Mouse (Mus musculus) A20 (cell line): ENCODE results near the gene Jph2.

ENCODE experiments used
- DNase-seq: peaks from one replicate; pipeline ENCODE4 v3.0.0-alpha.2; 2011; ENCODE audit warnings: low read depth, low spot score

Jph2 gene

DNA sequence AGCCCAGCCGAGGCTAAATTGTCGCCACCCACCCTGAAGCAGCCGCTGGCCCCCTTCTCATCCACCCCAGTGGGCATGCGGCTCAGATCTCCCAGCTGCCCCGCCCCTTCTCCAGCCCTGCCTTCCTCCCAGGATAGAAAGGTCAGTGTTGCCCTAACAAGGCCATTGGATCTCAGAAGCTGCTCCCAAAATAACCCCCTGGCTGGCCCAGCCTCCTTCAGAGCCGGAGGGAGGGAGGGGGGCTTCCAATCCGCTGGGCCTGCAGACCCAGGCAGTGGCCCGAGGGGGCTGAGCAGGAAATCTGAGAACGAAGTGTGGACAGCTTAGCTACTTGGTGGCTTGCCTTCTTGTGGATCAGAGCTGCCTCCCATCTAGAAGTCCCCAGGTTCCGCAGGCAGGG is at the start of gene Jph2:
Gene Jph2 (minus strand): TSS at position 89 of the 400 bp plus-strand sequence.
- no peak for DNase-seq

DNA sequence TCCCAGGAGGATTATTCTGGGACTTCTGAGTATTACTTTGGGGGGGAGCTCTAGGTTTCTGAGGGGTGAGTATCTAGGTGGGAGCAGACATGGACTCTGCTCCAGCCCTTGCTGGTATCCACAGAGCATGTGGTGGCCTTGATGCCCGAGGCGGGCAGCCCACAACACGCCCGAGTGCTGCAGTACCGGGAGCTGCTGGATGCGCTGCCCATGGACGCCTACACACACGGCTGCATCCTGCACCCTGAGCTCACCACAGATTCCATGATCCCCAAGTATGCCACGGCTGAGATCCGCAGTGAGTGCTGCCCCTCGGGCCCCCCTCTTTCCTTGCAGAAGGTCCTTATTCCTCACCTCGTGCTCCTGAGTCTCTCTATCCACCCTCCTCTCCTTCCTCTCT is 49.6 kb upstream of the Jph2 start:
- DNase-seq: no peak

DNA sequence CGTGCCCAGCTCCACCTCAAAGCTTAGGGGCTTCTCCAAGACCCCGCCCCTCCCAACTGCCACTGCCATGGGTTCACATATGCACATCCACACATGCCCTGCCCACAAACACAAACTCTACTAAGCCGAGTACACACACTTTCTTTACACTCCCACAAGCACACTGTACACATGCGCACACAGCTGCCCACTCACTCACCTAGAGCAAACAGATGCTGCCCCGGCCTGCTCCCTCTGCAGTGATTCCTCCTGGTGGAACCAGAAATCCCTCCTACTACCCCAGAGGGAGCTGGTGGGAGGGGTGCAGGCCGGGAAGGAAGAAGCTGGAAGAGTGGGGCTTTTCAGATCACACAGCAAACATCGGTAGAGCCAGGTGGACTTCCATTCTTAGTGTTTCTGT is 46.2 kb upstream of the Jph2 start:
- DNase-seq: no peak

DNA sequence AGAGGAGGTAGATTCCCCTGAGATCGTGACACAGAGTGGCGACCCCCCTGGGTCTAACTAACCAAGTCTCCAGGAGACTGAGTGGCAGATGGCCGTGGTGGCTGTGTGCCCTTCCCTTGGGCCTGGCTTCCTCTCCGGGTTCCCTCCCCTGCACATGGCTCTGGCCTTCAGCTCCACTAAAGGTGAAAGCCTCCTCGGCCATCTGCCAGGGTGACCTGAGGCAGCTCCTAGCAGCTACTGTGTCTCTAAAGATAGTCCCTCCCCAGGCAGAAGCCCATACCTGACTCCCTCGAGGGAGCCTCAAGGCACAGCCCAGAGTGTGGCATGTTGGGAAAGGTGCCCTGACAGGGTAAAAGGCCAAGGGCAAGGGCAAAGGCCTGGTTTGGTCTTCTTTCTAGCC is 45.8 kb upstream of the Jph2 start:
- DNase-seq: no peak

DNA sequence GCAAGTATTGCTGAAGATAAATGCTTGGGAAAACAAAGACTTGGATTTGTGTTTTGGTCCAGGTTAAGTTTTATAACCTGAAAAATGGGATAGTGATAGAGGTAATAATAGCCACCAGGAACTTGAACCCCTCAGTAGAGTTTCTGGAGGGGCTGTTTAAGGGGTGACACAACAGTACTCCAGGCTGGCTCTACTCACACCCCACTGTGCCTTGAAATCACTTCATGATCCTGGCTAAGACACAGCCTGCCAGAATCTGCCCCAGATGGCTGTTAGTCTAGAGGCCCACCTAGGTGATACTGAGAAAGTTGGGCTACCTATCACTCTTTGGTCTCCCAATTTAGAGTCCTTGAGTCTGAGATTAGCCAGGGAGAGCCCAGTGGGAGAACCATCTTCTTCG is 41.7 kb upstream of the Jph2 start:
- no peak for DNase-seq

DNA sequence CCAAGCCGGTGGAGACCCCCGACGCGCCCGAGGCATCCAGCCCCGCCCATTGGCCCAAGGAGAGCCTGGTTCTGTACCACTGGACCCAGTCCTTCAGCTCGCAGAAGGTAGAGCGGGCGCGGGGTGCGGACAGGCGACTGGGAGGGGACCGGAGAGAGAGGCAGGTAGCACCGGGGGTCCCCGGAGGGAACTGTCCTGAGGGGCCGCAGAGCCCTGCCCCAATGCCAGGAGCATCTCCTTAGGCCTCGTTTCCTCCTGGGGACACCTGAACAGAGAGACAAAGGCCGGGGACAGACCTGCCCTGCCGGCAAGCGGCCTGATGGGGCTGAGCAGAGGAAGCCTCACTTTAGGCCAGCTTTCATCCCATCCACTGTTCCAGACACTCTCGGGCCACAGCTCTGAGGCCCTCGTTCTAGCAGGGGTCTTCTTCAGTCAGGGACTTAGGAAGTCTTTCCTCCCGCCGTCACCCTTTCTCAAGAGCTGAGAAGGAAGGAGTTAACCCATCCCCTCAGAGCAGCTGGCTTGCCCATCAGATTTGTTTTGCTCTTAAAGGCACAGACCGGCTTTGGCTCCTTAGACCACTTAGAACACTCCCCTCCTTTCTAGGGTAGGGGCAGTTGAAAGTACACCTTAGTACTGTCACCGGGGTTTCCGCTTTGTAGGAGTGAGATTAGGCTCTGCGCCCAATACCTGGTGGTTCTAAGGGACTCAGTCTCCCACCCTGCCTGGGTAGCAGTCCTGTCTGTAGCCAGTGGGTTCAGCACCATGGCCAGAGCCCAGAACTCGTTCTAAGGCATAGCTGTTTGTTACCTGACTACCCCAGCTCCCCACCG is 41.0 kb upstream of the Jph2 start:
- DNase-seq: no peak

DNA sequence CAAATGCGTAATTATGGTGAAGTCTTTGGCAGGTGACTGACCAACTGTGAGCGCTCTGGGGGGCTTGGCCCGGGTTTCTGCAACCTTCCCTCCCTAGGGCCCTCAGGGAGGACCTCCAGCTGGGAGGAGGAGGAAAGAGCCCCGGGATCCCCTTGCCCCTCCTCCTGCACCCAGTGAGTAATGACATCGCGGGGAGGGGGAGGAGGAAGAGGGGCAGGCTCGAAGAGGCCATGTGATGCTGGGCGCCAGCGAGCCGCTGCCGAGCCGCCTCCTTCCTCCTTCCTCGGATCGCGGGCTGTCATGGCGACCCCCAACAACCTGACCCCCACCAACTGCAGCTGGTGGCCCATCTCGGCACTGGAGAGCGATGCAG is 40.4 kb upstream of the Jph2 start, which contains the start of gene Gdap1l1:
Gene Gdap1l1 (plus strand): TSS at position 231 of the 373 bp plus-strand sequence.
- DNase-seq: no peak

DNA sequence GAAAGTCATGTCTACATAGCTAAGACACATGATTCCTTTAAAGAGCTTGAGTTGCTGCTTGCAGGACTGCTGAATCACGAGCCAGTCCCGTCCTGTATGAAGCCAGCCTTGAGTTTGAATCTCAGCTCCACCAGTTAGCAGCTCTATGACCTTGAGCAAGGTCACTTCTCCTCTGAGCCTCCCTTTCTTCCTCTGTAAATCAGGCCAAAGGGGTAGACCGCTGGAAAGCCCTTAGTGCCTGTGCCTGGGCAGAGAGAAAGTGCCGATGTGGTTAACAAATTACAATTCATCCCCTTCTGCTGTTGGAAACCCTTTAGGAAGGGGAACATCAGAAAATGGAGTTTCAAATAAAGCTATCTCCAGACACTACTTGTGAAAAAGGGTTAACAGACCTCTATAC is 40.0 kb upstream of the Jph2 start:
- DNase-seq: no peak

DNA sequence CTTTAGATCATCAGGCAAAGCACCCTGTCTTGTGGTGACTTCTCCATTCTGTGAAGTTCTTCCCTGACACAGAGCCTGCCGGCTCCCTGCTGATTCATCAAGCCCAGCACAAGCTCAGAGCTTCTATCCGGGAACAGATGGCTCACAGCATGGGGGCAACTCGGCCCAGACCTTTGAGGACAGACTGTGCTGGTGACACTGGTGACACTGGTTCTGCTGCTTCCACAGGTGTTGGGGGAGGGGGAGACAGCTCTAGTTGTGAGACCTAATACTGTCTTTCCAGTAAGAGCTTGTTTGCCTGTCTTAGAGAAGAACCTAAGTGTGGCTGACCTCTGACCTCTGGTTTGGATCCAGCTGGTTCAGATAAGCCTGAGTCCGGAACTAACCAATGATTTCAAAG is 36.2 kb upstream of the Jph2 start:
- no peak for DNase-seq

DNA sequence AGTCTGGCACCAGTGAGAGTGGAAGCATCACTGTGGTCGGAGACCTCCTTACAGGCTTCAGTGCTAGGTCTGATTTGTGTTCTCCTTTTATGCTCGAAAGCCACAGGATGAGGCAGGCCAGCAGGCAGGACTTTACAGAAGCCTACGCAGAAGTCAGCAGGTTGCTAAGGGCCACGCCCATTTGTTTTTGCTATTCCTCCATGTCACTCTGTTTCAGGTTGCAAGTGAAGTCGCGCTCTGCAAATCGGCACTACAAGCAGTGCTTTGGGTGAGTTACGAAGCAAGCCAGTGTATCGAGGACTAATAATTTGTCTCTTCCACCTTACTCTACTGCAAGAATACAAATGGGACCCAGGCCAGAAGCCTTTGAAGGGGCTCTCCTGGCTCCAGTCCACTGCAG is 33.5 kb upstream of the Jph2 start:
- DNase-seq: no peak

DNA sequence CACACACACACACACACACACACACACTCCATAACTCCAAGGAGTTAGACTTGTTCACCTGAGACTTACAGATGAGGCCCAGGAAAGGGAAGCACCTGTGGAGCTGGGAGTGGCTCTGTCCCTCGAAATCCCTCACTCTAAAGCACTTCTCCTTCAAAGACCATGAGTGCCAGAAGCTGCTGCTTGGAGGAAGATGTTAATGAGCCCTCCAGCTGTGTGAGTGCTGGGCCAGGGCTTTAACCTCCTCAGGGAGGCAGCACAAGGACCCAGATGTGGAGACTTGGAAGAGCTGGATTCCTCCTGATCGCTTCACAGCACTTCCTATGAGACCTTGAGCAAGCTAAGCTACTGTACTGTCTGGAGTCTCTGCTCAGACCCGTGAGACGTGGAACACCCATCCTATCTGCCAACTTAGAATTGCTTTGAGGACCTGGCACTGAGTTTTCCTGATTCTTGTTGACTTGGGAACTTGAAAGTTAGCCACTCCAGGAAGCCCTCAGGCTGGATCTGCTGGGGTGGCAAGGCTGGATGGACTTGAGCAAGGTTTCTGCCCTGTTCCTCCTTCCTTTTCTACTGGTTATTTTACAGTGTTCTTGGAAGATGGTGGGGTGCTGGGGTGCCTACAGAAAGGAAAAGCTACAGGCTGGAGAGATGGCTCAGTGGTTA is 30.7 kb upstream of the Jph2 start:
- no peak for DNase-seq

DNA sequence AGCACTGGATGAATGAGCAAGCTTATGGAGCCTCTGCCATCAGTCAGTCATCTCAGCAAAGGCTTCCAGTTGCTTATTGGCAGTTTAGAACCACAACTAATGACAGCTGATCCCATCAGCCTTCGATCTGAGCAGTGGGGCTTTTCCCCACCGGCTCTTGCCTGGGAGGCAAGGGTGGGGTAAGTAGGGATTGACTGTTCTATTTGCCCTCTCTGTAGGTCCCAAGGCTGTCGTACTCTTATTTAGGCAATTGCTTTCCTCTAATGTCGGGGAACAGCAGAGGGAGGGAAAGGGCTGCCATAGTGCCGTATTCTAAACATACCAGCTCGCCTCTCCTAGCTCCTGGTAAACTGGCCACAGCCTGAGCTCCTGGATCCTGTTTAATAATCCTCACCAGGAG is 26.8 kb upstream of the Jph2 start, which contains the start of gene Oser1:
Gene Oser1 (minus strand): TSS at position 101 of the 400 bp plus-strand sequence.
- DNase-seq: no peak

DNA sequence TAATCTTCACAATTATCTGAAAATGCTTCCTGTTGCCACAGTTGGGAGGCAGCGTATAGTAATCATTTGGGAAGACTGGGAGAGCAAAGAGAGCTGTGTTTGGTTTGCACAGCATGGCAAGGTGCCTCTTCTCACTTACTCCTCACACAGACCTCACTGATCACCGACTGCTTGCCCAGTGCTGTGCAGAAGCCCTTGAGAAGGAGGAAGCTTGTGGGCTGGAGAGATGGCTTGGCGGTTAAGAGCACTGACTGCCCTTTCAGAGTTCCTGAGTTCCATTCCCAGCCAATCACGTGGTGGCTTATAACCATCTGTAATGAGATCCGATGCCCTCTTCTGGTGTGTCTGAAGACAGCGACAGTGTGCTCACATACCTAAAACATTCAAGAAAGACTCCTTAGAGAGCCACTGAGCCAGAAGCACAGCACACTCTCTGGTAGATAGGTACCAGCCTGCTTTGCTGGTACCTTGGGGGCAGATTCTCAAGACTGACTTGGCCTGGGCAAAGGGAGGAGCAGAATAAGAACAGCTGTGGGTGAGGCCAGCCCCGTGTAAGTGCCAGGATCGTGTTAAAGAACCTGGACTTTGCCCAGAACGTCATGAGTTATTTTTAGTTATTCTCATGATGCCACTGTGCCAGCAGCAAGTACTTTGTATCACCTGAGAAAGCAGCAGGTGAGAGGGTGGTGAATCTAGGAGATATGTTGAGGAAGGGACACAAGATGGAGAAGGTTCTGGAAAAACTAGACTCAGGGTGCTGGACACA is 25.3 kb upstream of the Jph2 start:
- DNase-seq: no peak

DNA sequence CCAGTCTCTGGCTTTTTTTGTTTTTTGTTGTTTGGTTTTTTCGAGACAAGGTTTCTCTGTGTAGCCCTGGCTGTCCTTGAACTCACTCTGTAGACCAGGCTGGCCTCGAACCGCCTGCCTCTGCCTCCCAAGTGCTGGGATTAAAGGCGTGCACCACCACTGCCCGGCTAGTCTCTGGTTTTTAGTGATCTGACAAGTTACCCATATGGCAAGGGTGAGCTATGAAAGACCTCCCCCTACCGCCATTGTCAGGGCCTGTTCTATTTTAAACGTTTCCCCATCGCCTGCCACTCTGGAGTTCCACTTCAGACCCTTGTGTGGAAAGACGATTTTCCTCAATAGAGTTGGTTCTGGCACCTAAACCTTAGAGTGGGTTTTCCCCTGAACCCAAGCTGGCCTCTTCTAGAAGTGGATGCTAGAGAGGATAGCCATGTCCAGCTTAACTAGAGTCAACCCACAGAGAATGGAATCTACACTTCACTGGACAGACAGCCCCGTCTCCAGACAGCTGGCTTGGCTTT is 22.6 kb upstream of the Jph2 start:
- DNase-seq: peak; percentile 30

DNA sequence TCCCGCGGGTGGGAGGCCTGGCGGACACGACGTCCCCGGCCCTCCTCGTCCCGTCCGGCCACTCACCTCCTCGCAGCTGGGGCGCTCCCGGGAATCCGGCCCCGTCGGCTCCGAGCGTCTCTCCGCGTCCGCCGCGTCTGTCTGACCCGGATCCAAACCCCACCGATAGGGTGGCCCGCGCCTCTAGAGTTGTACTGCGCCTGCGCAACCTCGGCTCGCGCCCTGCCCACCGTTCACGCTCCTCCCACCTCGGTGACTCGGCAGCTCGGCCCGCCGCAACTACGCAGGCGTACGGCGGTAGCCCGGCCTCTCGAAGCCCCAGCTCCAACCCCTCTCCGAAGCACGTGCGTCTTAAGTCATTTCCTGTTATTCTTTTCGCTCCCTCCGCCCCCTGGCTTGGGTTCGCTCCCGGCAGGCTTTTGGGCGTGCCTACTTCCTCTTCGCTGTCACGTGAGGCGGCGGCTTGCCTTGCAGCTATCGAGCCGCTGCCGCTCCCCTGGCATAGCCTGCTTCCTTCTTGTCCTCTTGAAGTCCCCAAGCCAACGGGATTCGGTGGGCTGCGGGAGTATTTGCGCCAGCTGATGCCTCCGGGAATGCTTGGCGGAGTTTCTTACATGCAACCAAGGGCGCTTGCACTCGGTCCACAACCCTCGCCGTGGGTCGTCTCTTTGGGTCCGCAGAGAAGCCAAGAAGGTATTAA is 21.7 kb upstream of the Jph2 start:
- DNase-seq: peak; percentile 99

DNA sequence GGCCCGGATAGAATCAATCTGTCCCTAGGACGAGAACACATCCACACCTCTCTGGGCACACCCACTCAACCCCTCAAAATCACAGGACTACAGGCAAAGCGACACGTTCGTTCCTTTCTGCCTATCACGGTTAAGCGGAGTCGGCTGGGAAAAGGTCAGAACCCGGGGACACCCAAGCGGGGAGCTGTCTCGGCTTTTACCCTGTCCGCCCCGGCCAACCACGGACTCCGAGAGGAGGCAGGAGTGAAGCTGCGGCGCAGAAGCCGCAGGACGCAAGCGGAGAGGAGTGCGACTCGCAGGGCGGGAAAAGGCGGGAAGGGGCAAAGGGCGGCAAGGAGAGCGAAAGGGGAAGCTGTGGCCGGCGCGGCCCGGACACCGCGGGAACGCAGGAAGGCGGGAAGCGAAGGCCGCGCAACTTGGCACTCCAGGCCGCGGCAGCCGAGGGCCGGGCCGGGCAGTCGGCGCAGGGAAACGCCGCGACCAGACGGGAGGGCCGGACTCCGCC is 21.1 kb upstream of the Jph2 start:
- peak; percentile 83 for DNase-seq

DNA sequence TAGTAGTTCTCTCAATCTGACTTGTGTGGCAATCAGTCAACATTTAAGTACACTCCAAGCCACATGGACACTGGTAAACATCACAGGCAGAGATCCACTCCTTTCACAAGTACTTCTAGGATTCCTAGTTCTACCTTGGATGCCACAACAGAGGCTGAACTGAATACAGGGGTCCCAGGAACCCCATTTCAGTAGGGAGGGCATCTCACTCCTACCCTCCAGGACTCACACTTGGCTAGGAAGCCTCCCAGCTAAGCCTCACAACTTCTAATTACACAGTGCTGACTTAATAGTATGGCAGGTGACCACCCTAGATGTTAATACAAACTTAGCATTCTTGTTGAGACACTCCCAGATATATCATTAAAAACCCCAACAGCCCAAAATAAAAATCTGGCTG is 20.0 kb upstream of the Jph2 start:
- no peak for DNase-seq

DNA sequence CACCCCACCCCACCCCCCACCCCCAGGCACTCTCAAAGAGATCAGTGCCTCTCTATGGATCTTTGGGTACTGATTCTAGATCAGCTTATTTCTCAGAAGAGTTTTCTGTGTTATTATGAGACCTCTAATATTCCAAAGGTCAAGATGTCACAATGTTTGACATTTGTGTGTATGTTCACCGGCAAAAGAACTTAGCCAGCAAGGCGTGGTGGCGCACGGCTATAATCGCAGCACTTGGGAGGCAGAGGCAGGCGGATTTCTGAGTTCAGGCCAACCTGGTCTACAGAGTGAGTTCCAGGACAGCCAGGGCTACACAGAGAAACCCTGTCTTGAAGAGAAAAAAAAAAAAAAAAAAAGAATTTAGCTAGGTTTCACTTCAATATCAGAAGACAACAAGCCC is 19.2 kb upstream of the Jph2 start:
- no peak for DNase-seq

DNA sequence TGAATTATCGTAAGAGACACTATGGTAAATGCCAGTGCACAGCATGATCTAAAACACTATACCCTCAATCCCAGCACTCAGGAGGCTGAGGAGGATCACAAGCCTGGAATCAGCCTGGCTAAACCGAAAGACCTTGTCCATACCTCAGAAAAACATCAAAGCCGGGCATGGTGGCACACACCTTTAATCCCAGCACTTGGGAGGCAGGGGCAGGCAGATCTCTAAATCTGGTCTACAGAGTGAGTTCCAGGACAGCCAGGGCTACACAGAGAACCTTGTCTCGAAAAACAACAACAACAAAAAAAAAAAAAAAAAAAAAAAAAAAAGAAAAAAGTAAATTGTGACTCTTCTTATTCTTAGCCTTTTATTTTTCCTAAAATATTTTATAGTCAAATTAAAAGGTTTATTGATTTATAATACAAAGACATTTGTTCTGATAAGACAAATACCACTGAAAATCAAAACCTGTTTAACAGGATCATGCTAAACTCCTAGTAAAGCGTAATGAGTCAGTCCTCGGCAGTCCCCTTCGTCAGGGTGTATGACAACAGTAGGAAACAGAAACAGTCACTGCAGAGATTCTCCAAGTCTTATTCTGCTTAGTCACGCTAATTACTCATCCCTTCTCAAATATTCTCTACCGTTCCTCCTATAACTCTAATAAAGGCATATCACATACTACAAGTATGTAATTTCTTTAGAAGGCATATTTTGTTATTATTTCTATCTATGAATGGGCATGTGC is 15.2 kb upstream of the Jph2 start:
- DNase-seq: no peak

DNA sequence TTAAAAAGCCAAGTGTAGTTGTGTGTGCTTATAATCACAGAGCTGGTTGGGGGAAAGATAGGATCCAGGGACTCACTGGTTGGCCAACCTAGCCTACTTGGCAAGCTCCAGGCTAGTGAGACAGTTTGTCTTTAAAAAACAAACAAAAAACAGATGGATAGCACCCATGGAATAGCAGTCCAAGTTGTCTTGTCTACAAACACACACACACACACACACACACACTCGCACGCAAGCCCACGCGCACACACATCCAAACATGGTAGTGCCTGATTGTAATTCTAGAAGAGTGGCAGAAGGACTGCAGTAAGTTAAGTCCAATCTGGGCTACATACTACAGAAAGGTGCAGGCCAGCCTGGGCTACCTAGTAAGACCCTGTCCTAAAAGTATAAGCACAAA is 14.6 kb upstream of the Jph2 start:
- no peak for DNase-seq

DNA sequence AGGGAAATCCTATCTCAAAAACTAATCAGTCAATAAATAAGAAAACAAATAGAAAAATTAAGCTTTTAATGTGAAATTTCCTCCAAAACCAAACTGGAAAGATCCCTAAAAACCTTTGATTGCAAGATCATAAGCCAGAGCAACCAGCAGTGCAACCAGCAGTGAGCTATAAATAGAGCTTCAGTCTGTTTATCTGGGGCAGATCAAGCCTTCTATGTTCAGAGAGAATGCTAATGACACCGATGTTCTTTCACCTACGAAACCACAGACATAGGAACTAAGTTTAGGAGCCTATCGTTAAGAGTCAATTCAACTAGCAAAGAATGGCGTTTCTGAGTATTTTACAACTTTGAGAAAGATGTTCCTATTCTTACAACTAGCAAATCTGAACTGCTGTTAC is 14.0 kb upstream of the Jph2 start:
- DNase-seq: peak; percentile 26
